Mouse (Mus musculus) embryonic facial prominence, embryonic 13.5 days (tissue): ENCODE measurements around the gene Mab21l3. TPM values are rescaled to one million over a fixed set of nuclear protein-coding genes. Genes with fewer than 3 reads are reported as not detected.

Experiments used
- ATAC-seq: fragments of 200-750 bp; cut with Nextera tagmentation; 2 replicates; pipeline ENCODE4 v1.8.0; 2017; ENCODE audit warnings: low read depth; ENCODE audit not compliant: insufficient number of reproducible peaks, insufficient read depth, low FRiP score, low TSS enrichment
- H3K27ac ChIP-seq: fragments of 300-500 bp; sonication (generic); 2 replicates; pipeline ENCODE4 v1.5.1; 2015; ENCODE audit warnings: moderate library complexity, mild to moderate bottlenecking, inconsistent platforms
- H3K27me3 ChIP-seq: fragments of 300-500 bp; sonication (generic); 2 replicates; pipeline ENCODE4 v1.6.1; 2015; ENCODE audit warnings: mild to moderate bottlenecking, inconsistent platforms
- H3K36me3 ChIP-seq: fragments of 300-500 bp; sonication (generic); 2 replicates; pipeline ENCODE4 v1.6.1; 2015; ENCODE audit warnings: mild to moderate bottlenecking, inconsistent platforms
- H3K4me1 ChIP-seq: fragments of 300-500 bp; sonication (generic); 2 replicates; pipeline ENCODE4 v1.6.1; 2015; ENCODE audit warnings: inconsistent platforms
- H3K4me2 ChIP-seq: fragments of 300-500 bp; sonication (generic); 2 replicates; pipeline ENCODE4 v1.6.1; 2015; ENCODE audit warnings: moderate library complexity, mild to moderate bottlenecking, inconsistent platforms
- H3K4me3 ChIP-seq: fragments of 300-500 bp; sonication (generic); 2 replicates; pipeline ENCODE4 v1.5.1; 2015; ENCODE audit warnings: mild to moderate bottlenecking, inconsistent platforms
- H3K9ac ChIP-seq: fragments of 300-500 bp; sonication (generic); 2 replicates; pipeline ENCODE4 v1.6.1; 2015; ENCODE audit warnings: mild to moderate bottlenecking, inconsistent platforms
- H3K9me3 ChIP-seq: fragments of 300-500 bp; sonication (generic); 2 replicates; pipeline ENCODE4 v1.6.1; 2016; ENCODE audit warnings: inconsistent platforms
- WGBS: fragments of 180-500 bp; shearing (Covaris S2); methylation state at CpG from one replicate; pipeline ENCODE4 v1.1.7; 2015; ENCODE audit warnings: mixed read lengths; 5-methylcytosine and 5-hydroxymethylcytosine counted together
- polyA plus RNA-seq: library from polyadenylated mRNA; unstranded; fragments of >200 nt; fragmentation: Nextera tagmentation; extraction: Ambion mirVana; gene quantifications from 2 replicates; pipeline ENCODE4 v1.2.1, GENCODE M21; 2015

The Mab21l3 gene
- polyA plus RNA-seq: 1.7 and 2.0 TPM in 2 replicates

GRCm38 (mm10) chr3:101848816-101849215, at the start of gene Mab21l3:
TSS of gene Mab21l3 (minus strand) at chr3:101848959.
- Histone ChIP-seq H3K4me1 (no peaks in the 10 kb centered on the region), H3K4me3 (no peak within 1 kb of the TSS), H3K27me3 (no peaks in the 10 kb centered on the region), H3K9ac (no peak within 1 kb of the TSS), H3K9me3 (no peaks in the 10 kb centered on the region), H3K36me3 (no peaks in the 10 kb centered on the region), H3K4me2 (no peak within 1 kb of the TSS), H3K27ac (no peak within 1 kb of the TSS)
- 74% methylated on average over 5 of the region's 5 CpGs for WGBS
- no peak for ATAC-seq

GRCm38 (mm10) chr3:101897377-101897974, 48.7 kb upstream of the Mab21l3 start:
- H3K27ac ChIP-seq: no peak overlapping the region
- no peaks in the 10 kb centered on the region for H3K4me1 ChIP-seq
- no peak overlapping the region for H3K4me2 ChIP-seq
- 88% methylated on average over 15 of the region's 15 CpGs for WGBS
- no peak overlapping the region for H3K9ac ChIP-seq
- no peak for ATAC-seq
- H3K9me3 ChIP-seq: no peaks in the 10 kb centered on the region
- H3K27me3 ChIP-seq: no peaks in the 10 kb centered on the region
- H3K36me3 ChIP-seq: 0 out of 2 replicates have a peak, but pooled peaks cover 4% of the 10 kb centered on the region
- H3K4me3 ChIP-seq: no peak overlapping the region

GRCm38 (mm10) chr3:101896893-101897292, 48.1 kb upstream of the Mab21l3 start:
- H3K4me2 ChIP-seq: no peak overlapping the region
- ATAC-seq: no peak
- no peaks in the 10 kb centered on the region for H3K27me3 ChIP-seq
- no peak overlapping the region for H3K4me3 ChIP-seq
- no peak overlapping the region for H3K27ac ChIP-seq
- H3K9me3 ChIP-seq: no peaks in the 10 kb centered on the region
- WGBS: 25% methylated on average over 9 of the region's 9 CpGs
- H3K9ac ChIP-seq: no peak overlapping the region
- H3K4me1 ChIP-seq: no peaks in the 10 kb centered on the region
- H3K36me3 ChIP-seq: 0 out of 2 replicates have a peak, but pooled peaks cover 4% of the 10 kb centered on the region

- no peak for ATAC-seq
- Histone ChIP-seq H3K4me3 (no peak overlapping the region), H3K36me3 (0 out of 2 replicates have a peak, but pooled peaks cover 4% of the 10 kb centered on the region), H3K9me3 (no peaks in the 10 kb centered on the region), H3K27me3 (no peaks in the 10 kb centered on the region), H3K4me1 (no peaks in the 10 kb centered on the region), H3K4me2 (no peak overlapping the region), H3K9ac (no peak overlapping the region), H3K27ac (no peak overlapping the region)
- 88% methylated on average over 7 of the region's 7 CpGs for WGBS
Measured at GRCm38 (mm10) chr3:101895376-101895910, 46.7 kb upstream of the Mab21l3 start.

- Histone ChIP-seq H3K27me3 (no peaks in the 10 kb centered on the region), H3K9ac (no peak overlapping the region), H3K4me2 (no peak overlapping the region), H3K9me3 (no peaks in the 10 kb centered on the region), H3K27ac (no peak overlapping the region), H3K36me3 (0 out of 2 replicates have a peak, but pooled peaks cover 6% of the 10 kb centered on the region), H3K4me3 (no peak overlapping the region), H3K4me1 (0 out of 2 replicates have a peak, but pooled peaks cover 12% of the 10 kb centered on the region)
- WGBS: 50% methylated on average over 3 of the region's 3 CpGs
- ATAC-seq: no peak
Measured at GRCm38 (mm10) chr3:101885591-101885990, 36.8 kb upstream of the Mab21l3 start.

- no peak overlapping the region for H3K9ac ChIP-seq
- H3K36me3 ChIP-seq: peaks cover 7% of the 10 kb centered on the region; the same call in 1 of the 2 replicates
- no peak; the same call in 1 of the 2 replicates for ATAC-seq
- H3K4me2 ChIP-seq: no peak overlapping the region
- H3K4me3 ChIP-seq: no peak overlapping the region
- H3K27me3 ChIP-seq: no peaks in the 10 kb centered on the region
- no peaks in the 10 kb centered on the region for H3K9me3 ChIP-seq
- 0 out of 2 replicates have a peak, but pooled peaks cover 12% of the 10 kb centered on the region for H3K4me1 ChIP-seq
- H3K27ac ChIP-seq: no peak overlapping the region
- WGBS: 43% methylated on average over 4 of the region's 4 CpGs
Measured at GRCm38 (mm10) chr3:101885041-101885440, 36.3 kb upstream of the Mab21l3 start.

- no peak for ATAC-seq
- H3K9ac ChIP-seq: no peak overlapping the region
- no peak overlapping the region for H3K4me2 ChIP-seq
- no peak overlapping the region for H3K27ac ChIP-seq
- peaks cover 18% of the 10 kb centered on the region for H3K36me3 ChIP-seq
- no peaks in the 10 kb centered on the region for H3K27me3 ChIP-seq
- 0 out of 2 replicates have a peak, but pooled peaks cover 12% of the 10 kb centered on the region for H3K4me1 ChIP-seq
- H3K9me3 ChIP-seq: no peaks in the 10 kb centered on the region
- WGBS: 67% methylated on average over 3 of the region's 3 CpGs
- H3K4me3 ChIP-seq: no peak overlapping the region
Measured at GRCm38 (mm10) chr3:101883902-101884301, 35.1 kb upstream of the Mab21l3 start.

- no peak overlapping the region for H3K9ac ChIP-seq
- 42% methylated on average over 9 of the region's 9 CpGs for WGBS
- ATAC-seq: no peak
- H3K9me3 ChIP-seq: no peaks in the 10 kb centered on the region
- H3K4me3 ChIP-seq: no peak overlapping the region
- H3K36me3 ChIP-seq: peaks cover 33% of the 10 kb centered on the region
- H3K27ac ChIP-seq: no peak overlapping the region
- H3K4me1 ChIP-seq: 0 out of 2 replicates have a peak, but pooled peaks cover 8% of the 10 kb centered on the region
- H3K27me3 ChIP-seq: no peaks in the 10 kb centered on the region
- no peak overlapping the region for H3K4me2 ChIP-seq
Measured at GRCm38 (mm10) chr3:101881721-101882120, 33.0 kb upstream of the Mab21l3 start.

- Histone ChIP-seq H3K27ac (no peak overlapping the region), H3K9ac (no peak overlapping the region), H3K27me3 (no peaks in the 10 kb centered on the region), H3K4me2 (no peak overlapping the region), H3K36me3 (peaks cover 37% of the 10 kb centered on the region), H3K4me1 (peaks cover 2% of the 10 kb centered on the region; the same call in 1 of the 2 replicates), H3K4me3 (no peak overlapping the region), H3K9me3 (no peaks in the 10 kb centered on the region)
- no peak for ATAC-seq
- 78% methylated on average over 6 of the region's 6 CpGs for WGBS
Measured at GRCm38 (mm10) chr3:101880818-101881217, 32.1 kb upstream of the Mab21l3 start.

- Histone ChIP-seq H3K27me3 (no peaks in the 10 kb centered on the region), H3K4me2 (no peak overlapping the region), H3K4me1 (no peaks in the 10 kb centered on the region; the same call in 1 of the 2 replicates), H3K36me3 (peaks cover 46% of the 10 kb centered on the region), H3K9me3 (no peaks in the 10 kb centered on the region), H3K9ac (no peak overlapping the region), H3K27ac (no peak overlapping the region), H3K4me3 (no peak overlapping the region)
- ATAC-seq: no peak
- 36% methylated on average over 5 of the region's 5 CpGs for WGBS
Measured at GRCm38 (mm10) chr3:101878136-101878535, 29.4 kb upstream of the Mab21l3 start.

GRCm38 (mm10) chr3:101876459-101877285, 27.9 kb upstream of the Mab21l3 start:
- whole genome bisulfite sequencing: 68% methylated on average over 7 of the region's 7 CpGs
- no peak overlapping the region for H3K4me2 ChIP-seq
- ATAC-seq: no peak
- H3K4me1 ChIP-seq: no peaks in the 10 kb centered on the region; the same call in 1 of the 2 replicates
- H3K27me3 ChIP-seq: no peaks in the 10 kb centered on the region
- no peak overlapping the region for H3K4me3 ChIP-seq
- H3K9ac ChIP-seq: no peak overlapping the region
- H3K9me3 ChIP-seq: no peaks in the 10 kb centered on the region
- H3K36me3 ChIP-seq: peaks cover 46% of the 10 kb centered on the region
- no peak overlapping the region for H3K27ac ChIP-seq
